8 mouse cellular contexts compared by ENCODE assay signal in genomic region chr19:57358322-57358721, GRCm38 (mm10). TPM values are rescaled to one million over a fixed set of nuclear protein-coding genes. Genes with fewer than 3 reads are reported as not detected.
DNase-seq lines count a peak whose midpoint lies in the region; ATAC-seq lines count a peak whose summit lies in the region.

No protein-coding gene starts in this region.

- peak; percentile 33 for DNase-seq in limb, embryonic 11.5 days (ENCODE audit: low spot score)
- no peak for DNase-seq in limb, embryonic 10.5 days (ENCODE audit: low spot score)
- peak; percentile 75 for DNase-seq in brain, adult 2 months (ENCODE audit: low read depth, low spot score)
- DNase-seq in gastrocnemius, adult 8-10 months (ENCODE audit: low spot score in 2 of 2): peak; percentile 37 to 51
- DNase-seq in intestine, embryonic 14.5 days (ENCODE audit: low spot score): peak; percentile 60
- no peak for DNase-seq in liver, embryonic 11.5 days (ENCODE audit: low spot score)
- peak; percentile 85 for DNase-seq in thymus, postnatal 0 days (ENCODE audit: low spot score)

- no peak overlapping the region for H3K9ac ChIP-seq in limb, embryonic 11.5 days (ENCODE audit: low read length)
- no peak overlapping the region for H3K9ac ChIP-seq in intestine, embryonic 14.5 days (ENCODE audit: low read length)
- H3K9ac ChIP-seq in liver, embryonic 11.5 days (ENCODE audit: low read depth, low read length): peak overlapping the region; percentile 34

- no peak overlapping the region for H3K27ac ChIP-seq in limb, embryonic 11.5 days (replicated peaks; ENCODE audit: low read depth, low read length)
- H3K27ac ChIP-seq in limb, embryonic 10.5 days: no peak overlapping the region
- peak overlapping the region; percentile 29; the same call in 1 of the 2 replicates for H3K27ac ChIP-seq in intestine, embryonic 14.5 days (ENCODE audit: low read depth)
- H3K27ac ChIP-seq in liver, embryonic 11.5 days (ENCODE audit: low read depth, low read length): peak overlapping the region; percentile 11; the same call in 1 of the 2 replicates

- WGBS in limb, embryonic 11.5 days: 86% methylated on average over 12 of the region's 12 CpGs
- WGBS in limb, embryonic 10.5 days: 89% methylated on average over 12 of the region's 12 CpGs
- 58% methylated on average over 12 of the region's 12 CpGs for WGBS in intestine, embryonic 14.5 days
- WGBS in liver, embryonic 11.5 days: 64% methylated on average over 12 of the region's 12 CpGs

- no peaks in the 10 kb centered on the region for H3K36me3 ChIP-seq in limb, embryonic 11.5 days (ENCODE audit: control insufficient read depth, insufficient read depth, low read length)
- peaks cover 9% of the 10 kb centered on the region; the same call in 1 of the 2 replicates for H3K36me3 ChIP-seq in limb, embryonic 10.5 days
- H3K36me3 ChIP-seq in intestine, embryonic 14.5 days (ENCODE audit: control insufficient read depth, insufficient read depth, low read length): no peaks in the 10 kb centered on the region
- H3K36me3 ChIP-seq in liver, embryonic 11.5 days (ENCODE audit: control insufficient read depth, insufficient read depth, low read length): peaks cover 3% of the 10 kb centered on the region; the same call in 1 of the 2 replicates

- H3K27me3 ChIP-seq in limb, embryonic 11.5 days (ENCODE audit: control insufficient read depth, insufficient read depth, low read length): no peaks in the 10 kb centered on the region
- H3K27me3 ChIP-seq in limb, embryonic 10.5 days (ENCODE audit: low read depth, poor library complexity, severe bottlenecking): no peaks in the 10 kb centered on the region
- H3K27me3 ChIP-seq in intestine, embryonic 14.5 days (replicated peaks; ENCODE audit: control insufficient read depth, insufficient read depth, low read length): no peaks in the 10 kb centered on the region
- H3K27me3 ChIP-seq in liver, embryonic 11.5 days (replicated peaks; ENCODE audit: control insufficient read depth, insufficient read depth, low read length): no peaks in the 10 kb centered on the region

- H3K4me1 ChIP-seq in limb, embryonic 11.5 days (ENCODE audit: control insufficient read depth, insufficient read depth, low read length): peaks cover 15% of the 10 kb centered on the region; the same call in 1 of the 2 replicates
- peaks cover 36% of the 10 kb centered on the region for H3K4me1 ChIP-seq in limb, embryonic 10.5 days
- H3K4me1 ChIP-seq in intestine, embryonic 14.5 days (replicated peaks; ENCODE audit: control insufficient read depth, insufficient read depth, low read length): peaks cover 35% of the 10 kb centered on the region
- peaks cover 42% of the 10 kb centered on the region for H3K4me1 ChIP-seq in liver, embryonic 11.5 days (replicated peaks; ENCODE audit: control insufficient read depth, insufficient read depth, low read length)

- no peak overlapping the region for H3K4me3 ChIP-seq in limb, embryonic 11.5 days (ENCODE audit: low read depth, low read length)
- H3K4me3 ChIP-seq in limb, embryonic 10.5 days: no peak overlapping the region
- no peak overlapping the region for H3K4me3 ChIP-seq in intestine, embryonic 14.5 days (ENCODE audit: low read depth, low read length)
- H3K4me3 ChIP-seq in liver, embryonic 11.5 days (ENCODE audit: low read depth, low read length): peak overlapping the region; percentile 87

- no peak overlapping the region for H3K4me2 ChIP-seq in limb, embryonic 11.5 days (ENCODE audit: low read depth, severe bottlenecking)
- H3K4me2 ChIP-seq in intestine, embryonic 14.5 days (ENCODE audit: low read length): no peak overlapping the region; the same call in 1 of the 2 replicates
- H3K4me2 ChIP-seq in liver, embryonic 11.5 days: peak overlapping the region; percentile 65

- H3K9me3 ChIP-seq in limb, embryonic 11.5 days (ENCODE audit: control insufficient read depth, low read length): no peaks in the 10 kb centered on the region
- no peaks in the 10 kb centered on the region for H3K9me3 ChIP-seq in limb, embryonic 10.5 days (replicated peaks)
- no peaks in the 10 kb centered on the region for H3K9me3 ChIP-seq in intestine, embryonic 14.5 days (ENCODE audit: control insufficient read depth, low read length)
- H3K9me3 ChIP-seq in liver, embryonic 11.5 days (ENCODE audit: control insufficient read depth, low read length): no peaks in the 10 kb centered on the region

- ATAC-seq in limb, embryonic 11.5 days (ENCODE audit: insufficient number of reproducible peaks, low FRiP score, low TSS enrichment, low read depth): no peak
- no peak for ATAC-seq in intestine, embryonic 14.5 days (replicated peaks; ENCODE audit: low FRiP score, low TSS enrichment, low read depth)
- no peak for ATAC-seq in liver, embryonic 11.5 days (replicated peaks; ENCODE audit: low FRiP score)
- ATAC-seq in neutrophil, adult 5-6 weeks (ENCODE audit: extremely low read depth, insufficient number of reproducible peaks, low FRiP score, poor library complexity, severe bottlenecking): peak; percentile 45

RNA-seq across cellular contexts. Expression of gene Fam160b1, which starts 2.2 kb away (rescaled TPM):
- polyA plus RNA-seq in limb, embryonic 11.5 days (2014; fragmentation: Nextera tagmentation; extraction: Ambion mirVana): 15.8 and 16.6 TPM in 2 replicates
- 12.2 and 13.2 TPM in 2 replicates for polyA plus RNA-seq in limb, embryonic 10.5 days (2016; fragmentation: Nextera tagmentation; extraction: Ambion mirVana)
- total RNA-seq in gastrocnemius, adult 8-10 months (2022): 10 to 100 TPM in 3 of 4 experiments, 1 to 10 TPM in 1; 10.0 to 12.1 (median 12.0) TPM
- polyA plus RNA-seq in intestine, embryonic 14.5 days (2014; fragmentation: Nextera tagmentation; extraction: Ambion mirVana): 16.4 and 18.2 TPM in 2 replicates
- 11.9 and 12.6 TPM in 2 replicates for polyA plus RNA-seq in liver, embryonic 11.5 days (2014; fragmentation: Nextera tagmentation; extraction: Ambion mirVana)
- 36.7 and 39.7 TPM in 2 replicates for total RNA-seq in neutrophil, adult 5-6 weeks (2017)
- polyA plus RNA-seq in thymus, postnatal 0 days (2015; fragmentation: Nextera tagmentation; extraction: Ambion mirVana): 14.3 and 17.0 TPM in 2 replicates

RNA-seq across cellular contexts. Expression of gene Ablim1, which starts 43.6 kb away (rescaled TPM):
- polyA plus RNA-seq in limb, embryonic 11.5 days (2014; fragmentation: Nextera tagmentation; extraction: Ambion mirVana): 16.8 and 17.9 TPM in 2 replicates
- polyA plus RNA-seq in limb, embryonic 10.5 days (2016; fragmentation: Nextera tagmentation; extraction: Ambion mirVana): 13.3 and 16.4 TPM in 2 replicates
- 10 to 100 TPM; 37.8 to 51.1 (median 48.1) TPM for total RNA-seq in gastrocnemius, adult 8-10 months (2022)
- 28.3 and 30.2 TPM in 2 replicates for polyA plus RNA-seq in intestine, embryonic 14.5 days (2014; fragmentation: Nextera tagmentation; extraction: Ambion mirVana)
- polyA plus RNA-seq in liver, embryonic 11.5 days (2014; fragmentation: Nextera tagmentation; extraction: Ambion mirVana): 9.9 and 11.6 TPM in 2 replicates
- 255 TPM in 2 replicates for total RNA-seq in neutrophil, adult 5-6 weeks (2017)
- polyA plus RNA-seq in thymus, postnatal 0 days (2015; fragmentation: Nextera tagmentation; extraction: Ambion mirVana): 148 and 166 TPM in 2 replicates

Comparison
In these comparisons a context has a peak if more than half of its experiments do, and no peak if none do; other contexts are left out.
1. DNase-seq: peak in limb, embryonic 11.5 days (single experiment), brain, adult 2 months (single experiment), gastrocnemius, adult 8-10 months (2 of 2), intestine, embryonic 14.5 days (single experiment) and thymus, postnatal 0 days (single experiment); none in limb, embryonic 10.5 days (single experiment) and liver, embryonic 11.5 days (single experiment).
2. H3K27ac ChIP-seq: peak in intestine, embryonic 14.5 days (single experiment) and liver, embryonic 11.5 days (single experiment); none in limb, embryonic 11.5 days (single experiment) and limb, embryonic 10.5 days (single experiment).